Mouse (Mus musculus): ENCODE data around the gene Ogfr. TPM values are rescaled to one million over a fixed set of nuclear protein-coding genes. Genes with fewer than 3 reads are reported as not detected.

Ogfr gene
- 10 to 100 TPM; 31.4 to 34.7 (median 32.3) TPM for total RNA-seq (2022)

GRCm38 (mm10) chr2:180589123-180589831 is at the start of gene Ogfr:
Gene Ogfr, plus strand, starts transcription at chr2:180589245.
- DNase-seq (ENCODE audit: low spot score): peak; percentile 73

- DNase-seq (ENCODE audit: low spot score): no peak
These were observed 45.4 kb upstream of the Ogfr start for GRCm38 (mm10) chr2:180543675-180544074.

DNA sequence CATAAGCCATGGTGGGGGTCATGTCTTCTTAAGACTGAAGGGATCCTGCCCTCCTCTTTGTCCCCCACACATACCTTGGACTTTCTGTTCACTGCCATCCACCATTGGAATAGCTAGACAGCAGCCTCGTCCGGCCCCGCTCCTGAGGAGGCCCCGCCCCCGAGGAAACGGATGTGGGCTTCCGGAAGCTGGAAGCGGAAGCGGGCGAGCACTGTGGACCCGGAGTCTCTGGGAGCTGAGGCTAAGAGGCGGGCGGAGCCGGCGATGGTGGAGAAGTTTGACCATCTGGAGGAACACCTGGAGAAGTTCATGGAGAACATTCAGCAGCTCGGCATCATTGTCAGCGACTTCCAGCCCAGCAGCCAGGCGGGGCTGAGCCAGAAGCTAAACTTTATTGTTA is 44.0 kb upstream of the Ogfr start:
- no peak for DNase-seq (ENCODE audit: low spot score)

- no peak for DNase-seq (ENCODE audit: low spot score)
These were observed 41.5 kb upstream of the Ogfr start for GRCm38 (mm10) chr2:180547384-180548106.

DNA sequence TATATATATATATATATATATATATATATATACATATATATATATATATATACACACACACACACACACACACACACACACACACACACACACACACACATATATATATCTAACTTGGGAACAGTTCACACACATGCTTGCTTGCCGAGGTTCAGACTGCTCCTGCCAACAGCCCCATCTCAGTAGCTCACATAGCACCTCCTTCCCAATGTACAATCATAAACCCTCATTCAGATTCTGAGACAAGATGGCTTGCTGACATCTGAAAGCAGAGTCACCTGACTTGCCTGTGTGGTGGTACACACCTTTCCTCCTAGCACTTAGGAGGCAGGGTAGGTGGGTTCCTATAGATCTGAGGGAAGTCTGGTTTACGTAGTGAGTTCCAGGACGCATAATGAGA is 36.7 kb upstream of the Ogfr start:
- DNase-seq (ENCODE audit: low spot score): no peak

DNA sequence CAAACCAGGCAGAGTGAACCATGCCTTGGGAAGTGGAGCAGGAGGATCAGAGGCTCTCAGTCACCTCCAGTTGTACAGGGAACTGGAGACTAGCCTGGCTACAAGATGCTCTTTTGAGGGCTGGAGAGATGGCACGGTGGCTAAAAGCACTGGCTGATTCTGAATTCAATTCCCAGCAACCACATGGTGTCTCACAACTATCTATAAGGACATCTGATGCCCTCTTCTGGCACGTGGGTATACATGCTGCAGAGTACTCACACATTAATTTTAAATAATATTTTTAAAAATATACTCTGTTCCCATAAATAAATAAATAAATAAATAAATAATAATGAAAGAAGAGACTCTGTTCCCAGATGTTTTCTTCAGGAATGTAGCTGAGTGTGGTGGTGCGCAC is 33.8 kb upstream of the Ogfr start:
- no peak for DNase-seq (ENCODE audit: low spot score)

DNA sequence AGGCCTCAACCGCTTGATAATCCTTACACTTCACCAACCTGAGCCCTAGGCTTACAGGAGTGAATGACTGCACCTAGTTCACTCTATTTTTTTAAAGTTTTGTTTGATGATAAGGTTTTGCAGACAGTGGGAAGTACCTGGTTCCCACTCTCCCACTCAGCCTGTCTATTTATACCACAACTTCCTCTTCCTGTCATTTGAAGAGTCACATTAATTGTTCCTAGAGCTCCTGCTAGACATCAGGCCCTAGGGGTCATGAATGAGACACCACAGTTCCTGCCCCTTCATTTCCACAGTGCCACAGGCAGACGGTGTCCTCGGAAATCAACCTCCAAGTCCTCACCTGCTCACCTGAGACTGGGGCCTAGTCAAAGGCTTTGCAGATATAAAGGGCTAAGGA is 32.6 kb upstream of the Ogfr start:
- no peak for DNase-seq (ENCODE audit: low spot score)

DNA sequence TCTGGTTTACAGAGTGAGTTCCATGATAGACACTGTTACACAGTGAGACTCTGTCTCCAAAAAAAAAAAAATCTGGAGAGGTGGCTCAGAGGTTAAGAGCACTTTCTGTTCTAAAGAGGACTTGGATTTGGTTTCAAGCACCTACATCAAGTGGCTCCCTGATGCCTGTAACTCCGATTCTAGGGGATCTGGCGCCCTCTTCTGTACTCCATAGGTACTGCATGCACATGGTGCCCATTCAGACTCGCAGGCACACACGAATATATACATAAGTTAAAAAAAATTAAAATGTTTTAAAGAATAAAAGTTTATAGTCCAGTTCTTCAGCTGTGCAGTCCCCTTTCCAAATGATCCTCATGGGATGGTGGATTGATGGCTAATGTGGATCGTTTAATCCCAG is 28.8 kb upstream of the Ogfr start:
- DNase-seq (ENCODE audit: low spot score): no peak

DNA sequence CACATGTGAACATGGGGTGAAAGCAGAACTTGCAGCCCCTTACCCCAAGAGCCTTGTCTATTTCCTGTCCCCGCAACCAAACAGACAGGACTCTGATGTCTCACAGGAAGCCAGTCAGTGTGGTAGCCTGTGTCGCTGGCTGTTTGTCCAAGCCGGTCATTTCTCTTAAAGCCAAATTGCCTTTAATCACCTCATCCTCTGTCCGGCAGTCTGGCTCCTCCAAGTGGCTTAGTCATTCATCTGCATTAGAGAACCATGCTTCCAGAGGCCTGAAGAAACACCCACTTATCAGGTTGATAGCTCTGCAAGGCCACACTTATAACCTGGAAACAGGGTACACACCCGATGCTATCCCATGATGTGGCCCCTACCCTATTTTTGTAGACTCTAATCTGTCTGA is 26.9 kb upstream of the Ogfr start:
- no peak for DNase-seq (ENCODE audit: low spot score)

- DNase-seq (ENCODE audit: low spot score): no peak
These were observed 25.7 kb upstream of the Ogfr start for GRCm38 (mm10) chr2:180563296-180563695.

- DNase-seq (ENCODE audit: low spot score): no peak
These were observed 25.2 kb upstream of the Ogfr start for GRCm38 (mm10) chr2:180563841-180564240.

DNA sequence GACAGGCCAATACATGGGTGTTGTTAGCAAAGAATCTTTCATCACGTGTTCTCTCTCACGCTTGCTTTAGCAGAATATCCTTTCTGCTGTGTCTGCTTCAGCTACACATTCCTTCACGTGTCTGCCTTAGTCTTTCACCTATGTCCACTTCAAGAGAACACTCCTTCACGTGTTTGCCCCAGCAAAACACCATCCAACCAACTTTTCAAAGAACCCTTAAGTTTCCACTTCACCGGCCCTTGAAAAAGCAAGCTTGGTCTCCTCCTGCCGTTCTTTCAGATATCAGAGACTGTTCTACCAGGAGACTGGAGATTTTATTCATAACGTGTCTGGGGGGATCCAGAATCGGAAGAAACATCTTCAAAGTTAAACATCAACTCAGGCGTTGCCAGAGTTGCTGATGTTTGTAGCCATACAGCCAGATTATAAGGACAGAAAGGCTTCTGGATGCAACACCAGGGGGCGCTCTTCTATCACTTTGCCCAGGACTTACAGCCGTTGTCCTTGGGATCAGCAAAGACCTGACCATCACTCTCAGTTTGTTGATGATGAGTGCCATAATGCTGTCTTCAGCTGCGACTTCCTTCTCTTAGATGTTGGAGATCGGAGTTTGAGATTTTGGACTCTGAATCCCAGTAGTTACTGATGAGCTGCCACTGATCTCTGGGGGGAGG is 22.7 kb upstream of the Ogfr start:
- DNase-seq (ENCODE audit: low spot score): peak; percentile 36

DNA sequence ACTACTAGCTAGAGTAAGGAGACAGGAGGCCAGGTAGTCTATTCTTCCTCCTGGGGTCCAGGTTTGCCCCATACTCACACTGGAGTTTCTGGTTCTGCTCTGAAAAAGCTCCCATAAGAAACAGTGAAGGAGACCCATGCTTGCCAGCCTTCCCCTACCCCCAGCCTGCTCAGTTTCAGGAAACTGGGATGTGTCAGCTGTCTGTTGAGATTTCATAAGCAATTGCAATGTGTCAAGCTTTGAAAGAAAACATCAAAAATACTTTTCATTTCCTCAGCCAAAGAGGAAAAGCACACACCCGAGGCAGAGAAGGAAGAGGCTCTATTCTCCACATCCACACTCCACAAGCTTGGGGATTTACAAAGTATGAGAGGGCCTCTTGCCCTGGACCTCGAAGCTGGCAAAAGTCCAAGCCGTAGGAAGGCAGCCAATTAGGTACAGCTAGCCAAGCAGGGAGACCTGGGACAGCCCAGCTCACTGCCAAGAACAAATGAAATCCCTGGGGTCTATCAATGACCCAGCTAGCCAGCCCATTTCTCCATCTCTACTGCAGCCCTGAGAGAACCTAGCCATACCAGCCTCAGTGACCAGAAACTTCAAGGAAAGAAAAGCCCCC is 19.9 kb upstream of the Ogfr start:
- DNase-seq (ENCODE audit: low spot score): peak; percentile 62

DNA sequence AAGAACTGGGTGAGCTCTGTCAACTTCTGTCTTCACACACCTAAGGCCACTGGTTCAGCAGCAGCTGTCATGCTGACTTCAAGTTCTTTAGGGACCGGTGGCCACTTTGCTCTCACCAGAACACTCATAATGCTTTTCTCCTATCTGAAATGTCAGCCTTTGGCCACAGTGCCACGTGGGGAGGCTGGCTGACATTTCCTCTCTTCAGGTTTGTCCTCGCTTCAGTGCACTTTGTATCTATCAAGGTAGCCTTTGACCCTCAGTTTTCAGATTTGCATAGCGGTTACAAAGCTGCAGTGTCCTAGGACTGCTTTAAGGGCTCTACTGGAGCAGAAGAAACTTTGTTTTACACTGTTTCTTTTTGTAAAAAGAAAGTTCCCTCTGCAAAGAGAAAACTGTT is 12.6 kb upstream of the Ogfr start:
- DNase-seq (ENCODE audit: low spot score): no peak

GRCm38 (mm10) chr2:180578686-180579085 is 10.4 kb upstream of the Ogfr start:
- DNase-seq (ENCODE audit: low spot score): peak; percentile 53

DNA sequence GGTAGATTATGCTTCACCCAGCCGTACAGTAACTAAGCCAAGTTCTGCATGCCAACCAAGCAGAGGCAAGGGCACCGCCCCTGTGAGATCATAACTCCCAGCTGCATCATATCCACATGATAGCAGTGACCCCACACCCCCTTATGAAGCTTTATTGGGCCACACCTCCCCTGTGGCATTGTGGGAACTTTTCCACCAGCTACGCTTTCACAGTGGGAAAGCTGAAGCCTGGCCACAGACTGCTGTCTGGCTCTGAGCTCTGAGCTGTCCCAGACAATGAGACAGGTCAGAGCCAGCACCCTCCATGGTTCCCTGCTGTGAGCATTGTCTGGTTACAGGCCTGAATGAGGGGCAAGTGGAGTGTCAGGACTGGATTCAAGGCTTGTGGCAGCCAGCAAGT is 8.0 kb upstream of the Ogfr start, which contains the start of gene Mrgbp:
Gene Mrgbp, plus strand, starts transcription at position 303 of the 400 bp plus-strand sequence.
- peak; percentile 33 for DNase-seq (ENCODE audit: low spot score)

DNA sequence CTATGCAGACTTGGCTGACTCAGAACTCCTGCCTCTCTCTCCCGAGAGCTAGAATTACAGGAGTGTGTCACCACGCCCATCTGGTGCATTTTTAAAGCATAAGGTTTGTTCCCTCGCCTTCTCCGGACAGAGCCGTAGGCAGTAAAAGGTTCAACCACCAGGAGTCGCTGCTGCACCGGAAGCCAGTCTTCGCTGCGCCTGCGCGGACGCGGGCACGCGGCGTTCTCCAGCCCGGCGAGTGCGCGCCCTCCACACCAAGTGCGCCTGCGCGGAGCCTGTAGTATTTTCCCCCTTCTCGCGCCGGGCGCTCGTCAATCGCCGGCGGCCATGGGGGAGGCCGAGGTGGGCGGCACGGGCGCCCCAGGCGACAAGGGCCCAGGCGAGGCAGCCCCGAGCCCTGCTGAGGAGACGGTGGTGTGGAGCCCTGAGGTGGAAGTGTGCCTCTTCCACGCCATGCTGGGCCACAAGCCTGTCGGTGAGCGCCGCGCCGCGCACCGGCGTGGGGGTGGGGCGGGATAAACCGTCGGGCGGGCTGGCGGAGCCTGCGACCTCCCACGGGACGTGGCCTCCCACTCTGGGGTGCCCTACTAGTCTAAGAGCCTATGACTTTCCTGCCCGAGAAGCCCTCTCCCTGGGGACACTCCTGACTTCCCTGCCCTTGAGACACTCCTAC is 6.4 kb upstream of the Ogfr start:
- peak; percentile 96 for DNase-seq (ENCODE audit: low spot score)

DNA sequence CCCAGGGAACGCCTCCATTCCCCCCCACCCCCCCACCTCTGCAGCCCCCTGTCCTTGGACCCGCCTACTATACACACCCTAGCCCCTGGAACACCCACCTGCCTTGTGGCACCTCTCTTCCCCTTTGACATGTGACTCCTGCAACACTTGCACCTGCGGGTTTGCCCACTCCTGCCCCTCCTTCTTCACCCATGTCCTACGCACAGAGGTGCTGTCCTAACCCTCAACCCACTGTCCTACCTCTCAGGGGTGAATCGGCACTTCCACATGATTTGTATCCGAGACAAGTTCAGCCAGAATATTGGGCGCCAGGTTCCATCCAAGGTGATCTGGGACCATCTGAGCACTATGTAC is 5.9 kb upstream of the Ogfr start:
- DNase-seq (ENCODE audit: low spot score): no peak

DNA sequence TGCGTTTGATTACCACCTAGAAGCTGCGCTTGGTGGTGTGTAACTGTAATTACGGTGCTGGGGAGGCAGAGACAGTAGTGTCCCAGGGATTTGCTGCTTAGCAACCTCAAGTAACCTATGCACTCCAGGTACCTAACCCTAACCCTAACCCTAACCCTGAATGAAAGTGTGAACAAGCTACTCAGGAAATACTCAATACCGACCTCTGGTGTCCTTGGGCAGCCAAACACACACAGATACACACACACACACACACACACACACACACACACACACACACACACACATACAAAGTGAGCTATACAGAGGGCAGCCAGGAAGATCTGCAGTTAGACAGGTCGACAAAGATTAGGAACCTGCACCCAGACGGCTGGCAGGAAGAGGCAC is 316 bp upstream of the Ogfr start:
- DNase-seq (ENCODE audit: low spot score): no peak

DNA sequence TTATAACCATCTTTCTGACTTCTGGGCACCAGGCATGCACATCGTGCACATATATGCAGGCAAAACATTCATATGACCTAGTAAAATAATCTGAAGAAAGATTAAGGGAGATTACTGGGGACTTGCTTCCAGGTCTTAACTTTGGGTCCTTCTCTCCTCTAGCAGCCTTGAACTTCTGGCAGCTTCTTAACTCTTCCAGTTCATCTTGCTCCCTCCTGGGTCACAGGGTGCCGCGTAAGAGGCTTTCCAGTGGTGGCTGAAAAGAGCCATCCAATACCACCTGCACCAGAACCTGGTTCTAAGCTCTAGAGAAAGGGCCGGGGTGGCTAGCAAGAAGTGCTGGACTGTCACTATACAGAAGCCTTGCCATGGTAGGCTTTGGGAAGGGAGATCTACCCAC is 8.4 kb downstream of the Ogfr start, which contains the start of gene Col9a3:
Gene Col9a3, plus strand, starts transcription at position 301 of the 400 bp plus-strand sequence.
- DNase-seq (ENCODE audit: low spot score): no peak

- no peak for DNase-seq (ENCODE audit: low spot score)
These were observed 9.2 kb downstream of the Ogfr start for GRCm38 (mm10) chr2:180598157-180598705.
